In the genomic region with DNA sequence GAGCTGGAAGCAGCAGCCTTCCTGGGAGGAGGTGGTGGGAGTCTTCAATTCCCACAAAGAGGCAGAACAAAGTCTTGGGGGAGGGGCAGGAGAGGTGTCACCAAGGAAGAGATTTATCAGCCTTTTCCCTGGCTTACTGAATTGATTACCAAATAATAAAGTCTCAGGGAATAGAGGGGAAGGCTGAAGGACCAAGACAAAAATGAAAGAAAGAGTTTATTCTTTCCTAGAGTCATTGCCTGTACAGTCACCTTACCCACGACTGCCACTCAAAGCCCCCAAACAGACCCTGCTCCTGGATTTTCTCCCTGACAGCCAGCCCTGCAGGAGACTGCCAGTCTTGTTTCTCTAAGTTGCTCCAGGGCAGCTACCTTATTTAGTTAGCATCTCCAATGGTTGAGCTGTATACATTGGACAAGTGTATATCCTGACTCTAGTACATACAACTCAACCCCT, we compare ENCODE assay signal across 14 mouse cellular contexts. TPM values are rescaled to one million over a fixed set of nuclear protein-coding genes. Genes with fewer than 3 reads are reported as not detected.
DNase-seq lines count a peak whose midpoint lies in the region; ATAC-seq and TF ChIP-seq lines count a peak whose summit lies in the region.
"Had no signal": no experiment of that assay in that cellular context is flagged by ENCODE, and none has a peak within 500 bp of the region (broad histone marks: within the 10 kb centered on the region; RNA-seq: fewer than 3 reads in every experiment).

No protein-coding gene starts in this region.

- H3K9ac ChIP-seq in hindbrain, embryonic 12.5 days = no peak overlapping the region
- no peak overlapping the region for H3K9ac ChIP-seq in midbrain, embryonic 13.5 days (replicated peaks)

- H3K4me1 ChIP-seq in hindbrain, embryonic 12.5 days = peaks cover 13% of the 10 kb centered on the region
- peaks cover 19% of the 10 kb centered on the region for H3K4me1 ChIP-seq in midbrain, embryonic 13.5 days (replicated peaks)
- peaks cover 6% of the 10 kb centered on the region for H3K4me1 ChIP-seq in olfactory bulb, adult 2 months (ENCODE audit: control insufficient read depth, insufficient read depth, low read length)

- 4% methylated on average over 1 of the region's 1 CpGs for WGBS in hindbrain, embryonic 12.5 days
- WGBS in midbrain, embryonic 13.5 days = 20% methylated on average over 1 of the region's 1 CpGs
- 18% methylated on average over 1 of the region's 1 CpGs for WGBS in olfactory bulb, adult 2 months

- no peak overlapping the region for H3K4me2 ChIP-seq in hindbrain, embryonic 12.5 days (replicated peaks)
- H3K4me2 ChIP-seq in midbrain, embryonic 13.5 days (replicated peaks) = no peak overlapping the region

- no peaks in the 10 kb centered on the region for H3K36me3 ChIP-seq in hindbrain, embryonic 12.5 days
- no peaks in the 10 kb centered on the region for H3K36me3 ChIP-seq in midbrain, embryonic 13.5 days
- H3K36me3 ChIP-seq: heart, embryonic 10.5 days had no signal

- no peaks in the 10 kb centered on the region for H3K9me3 ChIP-seq in hindbrain, embryonic 12.5 days (replicated peaks)
- no peaks in the 10 kb centered on the region for H3K9me3 ChIP-seq in midbrain, embryonic 13.5 days
- H3K9me3 ChIP-seq: heart, embryonic 10.5 days had no signal

- no peaks in the 10 kb centered on the region for H3K27me3 ChIP-seq in hindbrain, embryonic 12.5 days
- H3K27me3 ChIP-seq in midbrain, embryonic 13.5 days = no peaks in the 10 kb centered on the region

- H3K27ac ChIP-seq in hindbrain, embryonic 12.5 days = no peak overlapping the region; the same call in 1 of the 2 replicates
- peak overlapping the region; percentile 68 for H3K27ac ChIP-seq in midbrain, embryonic 13.5 days
- peak overlapping the region; percentile 82 for H3K27ac ChIP-seq in olfactory bulb, adult 2 months (ENCODE audit: insufficient read depth, low read depth, low read length)
- H3K27ac ChIP-seq: heart, embryonic 10.5 days; kidney, postnatal 0 days; macrophage had no signal

- TF ChIP-seq POLR2A in olfactory bulb, adult 2 months (IDR thresholded peaks at IDR 0.05; ENCODE audit: insufficient read depth, low read depth, low read length) = no peak

- DNase-seq in retina, embryonic 14.5 days (ENCODE audit: low spot score) = peak; percentile 27
- DNase-seq in retina, postnatal 1 day = no peak
- no peak for DNase-seq in lung, postnatal 25 days (ENCODE audit: low spot score)
- no peak for DNase-seq in adrenal gland, postnatal 36 days
- no peak for DNase-seq in adrenal gland, adult 8-10 months
- DNase-seq: cerebellum, adult 2 months; heart, postnatal 36 days; thymus, postnatal 25 days had no signal

- TF ChIP-seq CTCF in olfactory bulb, adult 2 months (IDR thresholded peaks at IDR 0.05; ENCODE audit: insufficient read depth, low read depth, low read length) = no peak

- no peak overlapping the region for H3K4me3 ChIP-seq in hindbrain, embryonic 12.5 days
- H3K4me3 ChIP-seq in midbrain, embryonic 13.5 days (replicated peaks) = no peak overlapping the region
- no peak overlapping the region for H3K4me3 ChIP-seq in olfactory bulb, adult 2 months (ENCODE audit: insufficient read depth, low read depth, low read length)
- H3K4me3 ChIP-seq: heart, embryonic 10.5 days had no signal

- ATAC-seq in hindbrain, embryonic 12.5 days (ENCODE audit: low FRiP score) = peak; percentile 70
- peak; percentile 68 for ATAC-seq in midbrain, embryonic 13.5 days

RNA-seq across cellular contexts. Expression of gene Aplnr, which starts 25.6 kb away (rescaled TPM):
- 41.5 and 48.4 TPM in 2 replicates for polyA plus RNA-seq in hindbrain, embryonic 12.5 days (2016; fragmentation: Nextera tagmentation; extraction: Ambion mirVana)
- polyA plus RNA-seq in midbrain, embryonic 13.5 days (2015; fragmentation: Nextera tagmentation; extraction: Ambion mirVana) = 20.1 and 21.0 TPM in 2 replicates
- not detected in 2 replicates for polyA plus RNA-seq in olfactory bulb, adult 2 months (2012; ENCODE audit: insufficient read depth, insufficient read length, low replicate concordance, missing spikeins)
- 10 to 100 TPM; 20.0 to 27.1 TPM for total RNA-seq in adrenal gland, postnatal 36 days (2021)
- total RNA-seq in adrenal gland, adult 8-10 months (2022) = 10 to 100 TPM in 1 of 4 experiments, 1 to 10 TPM in 3; 4.3 to 17.6 (median 8.0) TPM
- polyA plus RNA-seq: macrophage had no signal

RNA-seq across cellular contexts. Expression of gene Lrrc55, which starts 35.3 kb away (rescaled TPM):
- polyA plus RNA-seq in hindbrain, embryonic 12.5 days (2016; fragmentation: Nextera tagmentation; extraction: Ambion mirVana) = 3.1 TPM in 2 replicates
- polyA plus RNA-seq in midbrain, embryonic 13.5 days (2015; fragmentation: Nextera tagmentation; extraction: Ambion mirVana) = 7.0 and 7.6 TPM in 2 replicates
- polyA plus RNA-seq in olfactory bulb, adult 2 months (2012; ENCODE audit: insufficient read depth, insufficient read length, low replicate concordance, missing spikeins) = 119 TPM in 1 of 2 replicates, not detected in the other
- total RNA-seq in adrenal gland, postnatal 36 days (2021) = 10 to 100 TPM; 13.8 to 24.4 TPM
- total RNA-seq in adrenal gland, adult 8-10 months (2022) = 10 to 100 TPM; 14.3 to 30.9 (median 24.9) TPM
- polyA plus RNA-seq: macrophage had no signal
